Mouse (Mus musculus) neural tube, embryonic 14.5 days (tissue): ENCODE measurements at regions not wholly inside any gene's neighbourhood (a gene's known extent, or its start where the extent isn't known, plus 50 kb on each side); places are given as distances from the start of the nearest gene placed in this dataset.
"Not testable (repeated sequence)": the region's sequence is repeated elsewhere in the genome, so short reads cannot be mapped to it uniquely, and the experiment has no call there.

Source experiments
- ATAC-seq: fragments of 200-750 bp; cut with Nextera tagmentation; 2 replicates; pipeline ENCODE4 v1.8.0; 2017; ENCODE audit warnings: low read depth, mild to moderate bottlenecking, moderate TSS enrichment, moderate library complexity
- H3K27ac ChIP-seq: fragments of 300-500 bp; sonication (generic); 2 replicates; pipeline ENCODE4 v1.5.1; 2014; ENCODE audit warnings: low read depth, mild to moderate bottlenecking, control low read depth, low read length, moderate library complexity, mixed read lengths
- H3K27me3 ChIP-seq: fragments of 300-500 bp; sonication (generic); 2 replicates; pipeline ENCODE4 v1.6.1; 2014; ENCODE audit warnings: low read length; ENCODE audit not compliant: control insufficient read depth, insufficient read depth
- H3K36me3 ChIP-seq: fragments of 300-500 bp; sonication (generic); 2 replicates; pipeline ENCODE4 v1.6.1; 2014; ENCODE audit warnings: low read length, mixed read lengths; ENCODE audit not compliant: control insufficient read depth, insufficient read depth
- H3K4me1 ChIP-seq: fragments of 300-500 bp; sonication (generic); 2 replicates; pipeline ENCODE4 v1.6.1; 2014; ENCODE audit warnings: low read length; ENCODE audit not compliant: control insufficient read depth, insufficient read depth
- H3K4me2 ChIP-seq: fragments of 300-500 bp; sonication (generic); 2 replicates; pipeline ENCODE4 v1.6.1; 2014; ENCODE audit warnings: mild to moderate bottlenecking, low read depth, low read length, control low read depth
- H3K4me3 ChIP-seq: fragments of 300-500 bp; sonication (generic); 2 replicates; pipeline ENCODE4 v1.5.1; 2014; ENCODE audit warnings: low read depth, low read length, control low read depth, mixed read lengths
- H3K9ac ChIP-seq: fragments of 300-500 bp; sonication (generic); replicated peaks from 2 replicates; pipeline ENCODE4 v1.6.1; 2014; ENCODE audit warnings: low read depth, mild to moderate bottlenecking, control low read depth, low read length, mixed read lengths
- H3K9me3 ChIP-seq: fragments of 300-500 bp; sonication (generic); 2 replicates; pipeline ENCODE4 v1.6.1; 2016; ENCODE audit warnings: low read length; ENCODE audit not compliant: control insufficient read depth
- WGBS: fragments of 180-500 bp; shearing (Covaris S2); extraction: QIAGEN DNeasy Blood & Tissue Kit; methylation state at CpG from one replicate; pipeline ENCODE4 v1.1.7; 2014; 5-methylcytosine and 5-hydroxymethylcytosine counted together

GRCm38 (mm10) chr19:33008794-33009193 is 251.5 kb downstream of the Pten start:
- H3K9me3 ChIP-seq: no peaks in the 10 kb centered on the region
- H3K36me3 ChIP-seq: no peaks in the 10 kb centered on the region
- H3K4me1 ChIP-seq: no peaks in the 10 kb centered on the region
- H3K27ac ChIP-seq: no peak overlapping the region
- 83% methylated on average over 1 of the region's 1 CpGs for WGBS
- H3K9ac ChIP-seq: no peak overlapping the region
- no peak overlapping the region for H3K4me2 ChIP-seq
- ATAC-seq: no peak
- no peaks in the 10 kb centered on the region for H3K27me3 ChIP-seq
- H3K4me3 ChIP-seq: no peak overlapping the region

- H3K36me3 ChIP-seq: no peaks in the 10 kb centered on the region
- H3K4me3 ChIP-seq: no peak overlapping the region
- no peak for ATAC-seq
- H3K4me2 ChIP-seq: no peak overlapping the region
- H3K9ac ChIP-seq: no peak overlapping the region
- H3K27me3 ChIP-seq: no peaks in the 10 kb centered on the region
- no peaks in the 10 kb centered on the region for H3K9me3 ChIP-seq
- 69% methylated on average over 11 of the region's 11 CpGs for whole genome bisulfite sequencing
- no peak overlapping the region for H3K27ac ChIP-seq
- no peaks in the 10 kb centered on the region for H3K4me1 ChIP-seq
These were observed 253.7 kb downstream of the Pten start for GRCm38 (mm10) chr19:33010886-33011446.

- not testable (repeated sequence) for H3K4me2 ChIP-seq, H3K27ac ChIP-seq, H3K4me1 ChIP-seq, H3K27me3 ChIP-seq, H3K9ac ChIP-seq, H3K4me3 ChIP-seq, ATAC-seq, H3K36me3 ChIP-seq, H3K9me3 ChIP-seq
- WGBS: 91% methylated on average over 9 of the region's 9 CpGs
These were observed 257.6 kb downstream of the Pten start for GRCm38 (mm10) chr19:33014879-33015278.

- no peaks in the 10 kb centered on the region for H3K36me3 ChIP-seq
- no peak overlapping the region for H3K4me2 ChIP-seq
- no peaks in the 10 kb centered on the region for H3K4me1 ChIP-seq
- WGBS: 88% methylated on average over 3 of the region's 3 CpGs
- H3K9me3 ChIP-seq: no peaks in the 10 kb centered on the region
- no peak overlapping the region for H3K27ac ChIP-seq
- H3K4me3 ChIP-seq: no peak overlapping the region
- no peak for ATAC-seq
- H3K9ac ChIP-seq: no peak overlapping the region
- no peaks in the 10 kb centered on the region for H3K27me3 ChIP-seq
These were observed 263.9 kb downstream of the Pten start for GRCm38 (mm10) chr19:33021161-33021560.

GRCm38 (mm10) chr19:33022839-33023428 is 265.6 kb downstream of the Pten start:
- no peak for ATAC-seq
- Histone ChIP-seq H3K9ac (no peak overlapping the region), H3K27ac (no peak overlapping the region), H3K4me1 (no peaks in the 10 kb centered on the region), H3K27me3 (no peaks in the 10 kb centered on the region), H3K9me3 (no peaks in the 10 kb centered on the region), H3K4me2 (no peak overlapping the region), H3K36me3 (no peaks in the 10 kb centered on the region), H3K4me3 (no peak overlapping the region)
- WGBS: 86% methylated on average over 2 of the region's 2 CpGs

GRCm38 (mm10) chr19:33029688-33030444 is 272.6 kb downstream of the Pten start:
- H3K4me2 ChIP-seq: no peak overlapping the region
- no peaks in the 10 kb centered on the region for H3K27me3 ChIP-seq
- H3K4me3 ChIP-seq: no peak overlapping the region
- no peak overlapping the region for H3K9ac ChIP-seq
- no peaks in the 10 kb centered on the region for H3K36me3 ChIP-seq
- no peak overlapping the region for H3K27ac ChIP-seq
- no peaks in the 10 kb centered on the region for H3K4me1 ChIP-seq
- WGBS: 65% methylated on average over 5 of the region's 5 CpGs
- no peak for ATAC-seq
- no peaks in the 10 kb centered on the region for H3K9me3 ChIP-seq

GRCm38 (mm10) chr19:33040512-33040911 is 283.2 kb downstream of the Pten start:
- H3K9me3 ChIP-seq: no peaks in the 10 kb centered on the region
- H3K9ac ChIP-seq: no peak overlapping the region
- H3K36me3 ChIP-seq: no peaks in the 10 kb centered on the region
- ATAC-seq: no peak
- no peak overlapping the region for H3K27ac ChIP-seq
- H3K4me3 ChIP-seq: no peak overlapping the region
- H3K4me2 ChIP-seq: no peak overlapping the region
- H3K4me1 ChIP-seq: no peaks in the 10 kb centered on the region
- H3K27me3 ChIP-seq: no peaks in the 10 kb centered on the region
- 80% methylated on average over 5 of the region's 5 CpGs for WGBS

- 84% methylated on average over 6 of the region's 6 CpGs for WGBS
- H3K4me2 ChIP-seq: no peak overlapping the region
- H3K9me3 ChIP-seq: no peaks in the 10 kb centered on the region
- H3K36me3 ChIP-seq: no peaks in the 10 kb centered on the region
- H3K27ac ChIP-seq: no peak overlapping the region
- H3K27me3 ChIP-seq: no peaks in the 10 kb centered on the region
- H3K4me1 ChIP-seq: no peaks in the 10 kb centered on the region
- H3K9ac ChIP-seq: no peak overlapping the region
- H3K4me3 ChIP-seq: no peak overlapping the region
- no peak for ATAC-seq
These were observed 283.7 kb downstream of the Pten start for GRCm38 (mm10) chr19:33040991-33041390.

GRCm38 (mm10) chr19:33042760-33043159 is 285.5 kb downstream of the Pten start:
- Histone ChIP-seq H3K9me3 (no peaks in the 10 kb centered on the region), H3K36me3 (no peaks in the 10 kb centered on the region), H3K27me3 (no peaks in the 10 kb centered on the region), H3K9ac (no peak overlapping the region), H3K4me1 (no peaks in the 10 kb centered on the region), H3K27ac (no peak overlapping the region), H3K4me2 (no peak overlapping the region), H3K4me3 (no peak overlapping the region)
- 94% methylated on average over 2 of the region's 2 CpGs for WGBS
- no peak for ATAC-seq
